14 mouse cellular contexts compared by ENCODE assay signal in the genomic region with DNA sequence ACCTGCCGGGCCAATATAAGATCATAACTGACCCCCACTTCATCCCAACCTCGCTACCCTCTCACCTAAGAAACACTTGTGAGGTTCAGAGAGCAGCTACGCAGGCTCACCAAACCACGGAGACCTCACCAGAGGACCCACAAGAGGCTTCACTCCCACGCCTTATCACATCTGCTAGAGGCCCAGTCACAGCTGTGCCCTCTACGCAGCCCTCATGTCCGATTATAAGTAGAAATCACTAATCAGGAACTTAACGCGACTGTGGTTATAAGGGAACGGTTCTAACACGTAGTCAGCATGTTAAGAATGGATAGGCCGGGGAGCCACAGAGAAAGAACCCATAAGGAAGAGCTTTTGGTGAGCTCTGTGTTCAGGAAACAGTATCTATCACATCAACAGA.
"Had no signal": no experiment of that assay in that cellular context is flagged by ENCODE, and none has a peak within 500 bp of the region (broad histone marks: within the 10 kb centered on the region; RNA-seq: fewer than 3 reads in every experiment).

No protein-coding gene starts in this region.

- H3K36me3 ChIP-seq: limb, embryonic 15.5 days; lung, embryonic 15.5 days; midbrain, embryonic 13.5 days; neural tube, embryonic 15.5 days had no signal

- ATAC-seq: midbrain, embryonic 13.5 days had no signal

- H3K9ac ChIP-seq: limb, embryonic 15.5 days; lung, embryonic 15.5 days; midbrain, embryonic 13.5 days; neural tube, embryonic 15.5 days had no signal

- H3K27me3 ChIP-seq: limb, embryonic 15.5 days; lung, embryonic 15.5 days; midbrain, embryonic 13.5 days; neural tube, embryonic 15.5 days had no signal

- H3K9me3 ChIP-seq: limb, embryonic 15.5 days; lung, embryonic 15.5 days; midbrain, embryonic 13.5 days; neural tube, embryonic 15.5 days had no signal

- H3K27ac ChIP-seq: kidney, postnatal 0 days; limb, embryonic 15.5 days; lung, embryonic 15.5 days; macrophage; midbrain, embryonic 13.5 days; neural tube, embryonic 15.5 days had no signal

- H3K4me2 ChIP-seq: limb, embryonic 15.5 days; lung, embryonic 15.5 days; midbrain, embryonic 13.5 days; neural tube, embryonic 15.5 days had no signal

- H3K4me3 ChIP-seq: limb, embryonic 15.5 days; lung, embryonic 15.5 days; midbrain, embryonic 13.5 days; myocyte; neural tube, embryonic 15.5 days had no signal

- DNase-seq: kidney, adult 11 months; kidney, postnatal 36 days; lung, postnatal 14 days; right cerebral cortex, postnatal 4 days; spleen, adult 18-20 months; thymus, adult 18-20 months; thymus, postnatal 14 days had no signal

- H3K4me1 ChIP-seq: limb, embryonic 15.5 days; lung, embryonic 15.5 days; midbrain, embryonic 13.5 days; neural tube, embryonic 15.5 days had no signal
